Mouse (Mus musculus) ES-Bruce4 (cell line): Measurements from ENCODE around the gene Ak9. TPM values are rescaled to one million over a fixed set of nuclear protein-coding genes. Genes with fewer than 3 reads are reported as not detected.

Source experiments
- H3K27ac ChIP-seq: 2 replicates; pipeline ENCODE4 v1.5.1; 2012; ENCODE audit warnings: low read length, inconsistent platforms; ENCODE audit not compliant: insufficient read depth
- H3K27me3 ChIP-seq: 2 replicates; pipeline ENCODE4 v1.6.1; 2012; ENCODE audit warnings: mild to moderate bottlenecking, low read length, inconsistent platforms; ENCODE audit not compliant: control insufficient read depth, poor library complexity, insufficient read depth, severe bottlenecking
- H3K36me3 ChIP-seq: 2 replicates; pipeline ENCODE4 v1.6.1; 2012; ENCODE audit warnings: inconsistent platforms, mild to moderate bottlenecking, low read length, moderate library complexity; ENCODE audit not compliant: control insufficient read depth, poor library complexity, insufficient read depth, severe bottlenecking
- H3K4me1 ChIP-seq: one replicate; pipeline ENCODE4 v1.8.1; 2011; ENCODE audit warnings: low read length; ENCODE audit not compliant: control insufficient read depth, insufficient read depth
- H3K4me3 ChIP-seq: 2 replicates; pipeline ENCODE4 v1.5.1; 2011; ENCODE audit warnings: low read depth, mild to moderate bottlenecking, low read length
- H3K9ac ChIP-seq: 2 replicates; pipeline ENCODE4 v1.6.1; 2012; ENCODE audit warnings: low read depth, mild to moderate bottlenecking, inconsistent platforms; ENCODE audit not compliant: poor library complexity, severe bottlenecking
- H3K9me3 ChIP-seq: replicated peaks from 2 replicates; pipeline ENCODE4 v1.6.1; 2012; ENCODE audit warnings: mild to moderate bottlenecking, low read length, inconsistent platforms; ENCODE audit not compliant: control insufficient read depth, poor library complexity, insufficient read depth, severe bottlenecking
- CTCF ChIP-seq: IDR thresholded peaks from one replicate; pipeline ENCODE4 v1.8.1; 2011; ENCODE audit warnings: low read depth, low read length
- EP300 ChIP-seq: IDR thresholded peaks from 2 replicates; pipeline ENCODE4 v1.6.1; 2011; ENCODE audit warnings: low read depth, low read length; ENCODE audit not compliant: insufficient read depth
- POLR2A ChIP-seq: IDR thresholded peaks from one replicate; pipeline ENCODE4 v1.8.1; 2011; ENCODE audit warnings: low read length; ENCODE audit not compliant: insufficient read depth
- polyA plus RNA-seq: library from polyadenylated mRNA; stranded (reverse); fragments of >200 nt; gene quantifications from 2 replicates; pipeline ENCODE4 v1.2.4, GENCODE M21; 2011; ENCODE audit warnings: low read depth; ENCODE audit not compliant: missing spikeins, insufficient read depth, insufficient read length

Ak9 gene
- polyA plus RNA-seq, 1 experiment = 0.09 TPM

DNA sequence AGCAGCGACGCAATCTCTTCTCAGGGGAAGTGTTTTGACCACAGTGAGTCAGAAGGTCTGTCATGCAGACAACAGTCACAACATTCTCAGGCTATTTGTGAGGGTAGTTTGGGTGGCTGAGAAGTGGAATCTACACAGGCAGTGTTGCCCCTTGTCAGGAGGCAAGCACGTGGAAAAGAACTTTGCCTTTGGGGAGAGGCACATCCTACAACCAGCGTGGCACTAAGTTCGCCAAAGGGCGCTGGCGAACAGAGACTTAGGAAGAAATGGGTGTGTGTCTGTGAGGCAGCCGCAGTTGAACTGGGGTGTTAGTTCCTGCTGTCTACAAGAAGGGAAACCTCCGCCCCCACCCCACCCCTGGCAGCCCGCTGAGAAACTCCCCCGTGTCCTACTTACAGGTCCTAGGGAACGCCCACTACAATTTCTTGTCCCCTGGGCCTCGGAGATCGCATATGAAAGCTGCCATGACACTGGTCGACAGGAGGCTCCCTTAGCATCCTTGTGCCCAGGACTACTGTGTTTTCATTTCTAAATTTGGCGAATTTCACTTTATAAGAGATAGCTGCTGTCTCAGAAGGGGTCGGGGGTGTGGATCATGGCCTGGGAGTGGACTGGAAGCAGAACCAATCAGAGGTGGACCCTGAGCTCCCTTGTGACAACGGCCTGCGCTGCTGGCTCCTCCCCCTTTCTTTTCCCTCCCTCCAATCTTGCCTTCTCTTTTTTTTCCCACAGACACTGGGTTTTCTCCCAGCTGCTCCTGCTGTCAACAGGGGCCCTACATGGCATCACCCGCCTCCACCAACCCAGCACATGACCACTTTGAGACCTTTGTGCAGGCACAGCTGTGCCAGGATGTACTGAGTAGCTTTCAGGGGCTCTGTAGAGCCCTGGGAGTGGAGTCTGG, 173.8 kb downstream of the Ak9 start:
- H3K36me3 ChIP-seq = no peaks in the 10 kb centered on the region
- peak overlapping the region; percentile 69 for H3K9ac ChIP-seq
- no peaks in the 10 kb centered on the region for H3K9me3 ChIP-seq
- H3K27ac ChIP-seq = 0 out of 2 replicates have a peak overlapping the region, but pooled peaks have one; percentile 12
- TF ChIP-seq POLR2A = no peak
- TF ChIP-seq CTCF = no peak
- no peak for TF ChIP-seq EP300
- peaks cover 5% of the 10 kb centered on the region for H3K4me1 ChIP-seq
- peak overlapping the region; percentile 82 for H3K4me3 ChIP-seq
- no peaks in the 10 kb centered on the region for H3K27me3 ChIP-seq

DNA sequence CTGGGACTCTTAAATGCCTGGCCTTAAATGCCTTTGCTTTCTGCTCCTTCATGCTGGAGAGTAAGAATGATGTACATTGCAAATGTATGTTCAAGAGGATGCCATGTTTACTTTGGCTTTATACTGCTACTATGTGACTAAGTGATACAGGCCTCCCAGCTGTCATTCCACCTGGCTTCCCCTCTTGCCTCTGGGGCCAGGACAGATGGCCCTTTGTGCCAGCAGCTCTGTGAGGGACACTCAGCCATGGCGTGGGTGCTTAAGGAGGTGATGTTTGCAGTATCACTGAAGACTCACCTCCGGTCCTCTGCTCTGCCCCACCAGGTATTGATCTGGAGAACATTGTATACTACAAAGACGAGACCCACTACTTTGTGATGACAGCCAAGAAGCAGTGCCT, 176.2 kb downstream of the Ak9 start:
- H3K27me3 ChIP-seq = no peaks in the 10 kb centered on the region
- TF ChIP-seq EP300 (no peak), CTCF (no peak), POLR2A (no peak)
- no peak overlapping the region for H3K9ac ChIP-seq
- no peak overlapping the region for H3K27ac ChIP-seq
- H3K4me3 ChIP-seq = no peak overlapping the region
- no peaks in the 10 kb centered on the region for H3K36me3 ChIP-seq
- H3K9me3 ChIP-seq = no peaks in the 10 kb centered on the region
- peaks cover 2% of the 10 kb centered on the region for H3K4me1 ChIP-seq

DNA sequence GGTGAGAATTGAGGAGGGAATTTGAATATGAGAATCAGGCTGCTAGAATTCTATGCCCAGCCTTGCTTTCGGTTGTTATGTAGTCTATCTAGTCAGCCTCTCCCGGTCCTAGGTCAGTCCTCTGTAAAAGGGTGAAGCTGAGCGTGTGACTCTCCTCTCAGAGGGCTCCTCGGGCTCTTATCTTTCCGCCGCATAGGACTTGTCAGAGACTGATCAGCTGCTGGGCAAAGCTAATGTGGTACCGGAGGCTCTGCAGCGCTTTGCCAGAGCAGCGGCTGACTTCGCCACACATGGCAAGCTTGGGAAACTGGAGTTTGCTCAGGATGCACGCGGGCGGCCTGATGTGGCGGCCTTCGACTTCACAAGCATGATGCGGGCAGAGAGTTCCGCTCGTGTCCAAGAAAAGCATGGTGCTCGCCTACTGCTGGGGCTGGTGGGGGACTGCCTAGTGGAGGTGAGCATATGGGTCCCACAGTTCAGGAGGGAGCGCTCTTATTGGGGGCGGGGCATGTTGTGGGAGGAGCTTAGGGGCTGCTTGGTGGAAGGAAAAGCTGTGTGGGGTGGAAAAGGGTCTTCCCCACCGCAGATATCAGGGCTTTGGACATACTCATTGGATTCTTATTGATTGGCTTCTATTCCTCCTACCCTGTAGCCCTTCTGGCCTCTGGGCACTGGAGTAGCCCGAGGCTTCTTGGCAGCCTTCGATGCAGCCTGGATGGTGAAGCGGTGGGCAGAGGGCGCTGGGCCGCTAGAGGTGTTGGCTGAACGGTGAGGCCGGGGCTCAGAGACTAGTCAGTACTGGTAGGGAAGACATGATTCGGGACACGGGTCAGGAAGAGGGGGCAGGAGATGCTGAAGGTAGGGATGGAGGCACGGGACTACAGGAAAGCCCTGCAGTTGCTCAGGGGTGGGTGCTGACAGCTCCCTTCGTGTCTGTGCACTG, 177.4 kb downstream of the Ak9 start:
- Histone ChIP-seq H3K27me3 (no peaks in the 10 kb centered on the region), H3K4me3 (peak overlapping the region; percentile 41), H3K4me1 (peaks cover 2% of the 10 kb centered on the region), H3K36me3 (no peaks in the 10 kb centered on the region), H3K9me3 (no peaks in the 10 kb centered on the region), H3K27ac (no peak overlapping the region), H3K9ac (no peak overlapping the region)
- no peak for TF ChIP-seq EP300
- no peak for TF ChIP-seq CTCF
- no peak for TF ChIP-seq POLR2A

DNA sequence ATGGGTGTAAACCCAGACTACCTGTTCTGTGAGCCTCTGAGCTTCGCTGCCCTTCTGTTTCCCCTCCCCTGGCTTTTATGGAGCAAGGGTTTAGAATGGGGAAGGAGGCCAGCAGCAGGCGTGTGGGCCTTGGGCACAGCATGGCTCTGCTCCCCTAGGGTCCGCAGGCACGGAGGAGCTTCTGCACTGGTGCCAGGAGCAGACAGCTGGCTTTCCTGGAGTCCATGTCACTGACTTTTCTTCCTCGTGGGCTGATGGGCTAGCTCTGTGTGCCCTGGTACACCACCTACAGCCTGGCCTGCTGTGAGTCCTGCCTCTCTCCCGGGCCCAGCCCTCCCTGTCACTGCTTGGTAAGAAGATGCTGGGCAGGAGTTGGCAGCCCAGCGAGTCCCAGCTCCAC, 178.7 kb downstream of the Ak9 start:
- Histone ChIP-seq H3K9ac (no peak overlapping the region), H3K9me3 (no peaks in the 10 kb centered on the region), H3K36me3 (no peaks in the 10 kb centered on the region), H3K27ac (no peak overlapping the region), H3K4me1 (no peaks in the 10 kb centered on the region), H3K27me3 (no peaks in the 10 kb centered on the region), H3K4me3 (no peak overlapping the region)
- TF ChIP-seq EP300 = no peak
- no peak for TF ChIP-seq POLR2A
- TF ChIP-seq CTCF = no peak

Other genes starting within 250 kb of the Ak9 start
- not detected in 2 replicates for gene Gpr6, start 231.7 kb upstream of the Ak9 start, polyA plus RNA-seq
- gene Fig4, start 720 bp upstream of the Ak9 start, polyA plus RNA-seq = 22.0 and 23.6 TPM in 2 replicates
- gene Zbtb24, start 146.4 kb downstream of the Ak9 start, polyA plus RNA-seq = 13.5 and 13.7 TPM in 2 replicates
- 11.7 and 11.9 TPM in 2 replicates for gene Mical1, start 172.3 kb downstream of the Ak9 start, polyA plus RNA-seq
- 8.5 and 10.4 TPM in 2 replicates for gene Smpd2, start 186.4 kb downstream of the Ak9 start, polyA plus RNA-seq
- gene Ppil6, start 186.5 kb downstream of the Ak9 start, polyA plus RNA-seq = 3.8 and 4.6 TPM in 2 replicates
- 298 and 315 TPM in 2 replicates for gene Cd164, start 215.4 kb downstream of the Ak9 start, polyA plus RNA-seq